Mouse (Mus musculus): ENCODE data around the gene Lypd4. TPM values are rescaled to one million over a fixed set of nuclear protein-coding genes. Genes with fewer than 3 reads are reported as not detected.
"Not testable (repeated sequence)": the region's sequence is repeated elsewhere in the genome, so short reads cannot be mapped to it uniquely, and the experiment has no call there.

Gene Lypd4
- polyA plus RNA-seq, 1 experiment from 2014 or later, result not detected

GRCm38 (mm10) chr7:24853233-24853563, 16.5 kb downstream of the Lypd4 start:
- peak overlapping the region; percentile 81 for H3K27ac ChIP-seq
- H3K27me3 ChIP-seq (ENCODE audit: insufficient read depth, poor library complexity, severe bottlenecking), result no peaks in the 10 kb centered on the region
- H3K4me3 ChIP-seq, result peak overlapping the region; percentile 22; the same call in 1 of the 2 replicates
- no peaks in the 10 kb centered on the region for H3K9me3 ChIP-seq
- peaks cover 23% of the 10 kb centered on the region for H3K4me1 ChIP-seq
- no peak for DNase-seq (ENCODE audit: low spot score)
- no peaks in the 10 kb centered on the region for H3K36me3 ChIP-seq

DNA sequence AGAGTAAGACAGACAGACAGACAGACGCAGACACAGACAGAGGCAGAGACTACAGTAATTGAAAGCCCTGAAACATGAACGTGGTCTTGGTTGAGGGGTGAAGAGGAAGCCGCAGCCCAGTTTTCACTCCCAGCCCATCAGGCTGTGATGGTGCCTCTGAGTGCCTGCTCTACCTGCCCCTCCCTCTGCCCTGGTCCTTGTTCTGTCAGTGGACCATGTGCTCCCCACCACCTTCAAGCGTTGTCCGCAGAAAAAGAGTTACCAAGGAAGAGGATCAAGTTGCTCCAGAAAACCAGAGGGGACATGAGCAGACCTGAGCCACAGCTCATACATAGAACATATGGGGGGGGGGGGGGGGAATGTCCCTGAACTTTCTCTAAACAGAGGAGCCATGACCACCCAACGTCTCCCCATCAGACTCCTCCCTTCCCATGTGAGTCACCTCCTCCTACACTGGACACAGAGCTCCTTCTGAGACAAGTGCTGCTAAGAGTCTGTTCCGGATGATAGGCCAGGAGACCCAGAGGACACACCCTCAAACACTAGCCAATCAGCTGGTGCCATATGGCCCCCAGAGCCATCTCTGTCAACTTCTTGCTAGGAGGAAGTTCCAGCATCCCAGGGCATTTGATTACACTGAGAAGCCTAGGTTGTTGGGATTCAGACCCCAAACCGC, 17.0 kb downstream of the Lypd4 start:
- peak overlapping the region; percentile 15; the same call in 1 of the 2 replicates for H3K4me3 ChIP-seq
- H3K27ac ChIP-seq, result peak overlapping the region; percentile 81; the same call in 1 of the 2 replicates
- 65% methylated on average over 8 of the region's 8 CpGs for WGBS

DNA sequence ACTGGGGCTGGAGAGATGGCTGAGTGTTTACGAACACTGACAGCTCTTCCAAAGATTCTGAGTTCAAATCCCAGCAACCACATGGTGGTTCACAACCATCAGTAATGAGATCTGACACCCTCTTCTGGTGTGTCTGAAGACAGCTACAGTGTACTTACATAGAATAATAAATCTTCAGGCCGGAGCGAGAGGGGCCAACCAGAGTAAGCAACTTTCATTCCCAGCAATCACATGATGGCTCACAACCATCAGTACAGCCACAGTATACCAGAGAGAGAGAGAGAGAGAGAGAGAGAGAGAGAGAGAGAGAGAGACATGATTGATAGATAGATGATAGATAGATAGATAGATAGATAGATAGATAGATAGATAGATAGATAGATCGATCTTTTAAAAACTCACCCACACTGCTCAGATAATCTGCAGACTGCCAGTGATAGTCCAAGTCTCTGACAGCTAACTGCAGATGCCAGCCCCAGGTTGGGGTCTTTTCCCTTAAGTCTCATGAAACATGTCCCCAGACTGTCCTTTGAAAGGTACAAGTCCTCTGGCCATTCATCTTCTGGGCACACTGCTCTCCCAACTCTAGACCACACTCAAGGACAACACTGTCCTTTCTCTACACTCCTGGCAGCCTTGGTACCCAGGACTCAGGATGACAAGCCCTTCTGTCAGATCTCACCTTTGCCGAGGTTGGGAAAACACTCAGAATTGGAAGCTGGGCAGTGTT, 18.0 kb downstream of the Lypd4 start:
- Histone ChIP-seq H3K36me3 (no peaks in the 10 kb centered on the region), H3K4me3 (peak overlapping the region; percentile 15; the same call in 1 of the 2 replicates), H3K9me3 (no peaks in the 10 kb centered on the region), H3K4me1 (peaks cover 19% of the 10 kb centered on the region), H3K27me3 (ENCODE audit: insufficient read depth, poor library complexity, severe bottlenecking) (no peaks in the 10 kb centered on the region), H3K27ac (peak overlapping the region; percentile 81; the same call in 1 of the 2 replicates)
- DNase-seq (ENCODE audit: low spot score), result no peak
- 82% methylated on average over 5 of the region's 5 CpGs for WGBS

More for the DNA sequence above, 17.0 kb downstream of the Lypd4 start:
- H3K9me3 ChIP-seq, result no peaks in the 10 kb centered on the region
- DNase-seq (ENCODE audit: low spot score), result peak; percentile 93
- H3K36me3 ChIP-seq, result no peaks in the 10 kb centered on the region
- peaks cover 23% of the 10 kb centered on the region for H3K4me1 ChIP-seq
- H3K27me3 ChIP-seq (ENCODE audit: insufficient read depth, poor library complexity, severe bottlenecking), result no peaks in the 10 kb centered on the region

- Histone ChIP-seq H3K9me3 (no peaks in the 10 kb centered on the region), H3K27me3 (ENCODE audit: insufficient read depth, poor library complexity, severe bottlenecking) (no peaks in the 10 kb centered on the region), H3K4me3 (no peak overlapping the region), H3K4me1 (peaks cover 20% of the 10 kb centered on the region), H3K27ac (peak overlapping the region; percentile 60; the same call in 1 of the 2 replicates), H3K36me3 (no peaks in the 10 kb centered on the region)
- peak; percentile 89 for DNase-seq (ENCODE audit: low spot score)
- WGBS, result 31% methylated on average over 6 of the region's 6 CpGs
Measured at GRCm38 (mm10) chr7:24850899-24851303, 18.8 kb downstream of the Lypd4 start.

- peak; percentile 89 for DNase-seq (ENCODE audit: low spot score)
- Histone ChIP-seq H3K27me3 (ENCODE audit: insufficient read depth, poor library complexity, severe bottlenecking) (no peaks in the 10 kb centered on the region), H3K4me3 (no peak overlapping the region), H3K9me3 (no peaks in the 10 kb centered on the region), H3K27ac (peak overlapping the region; percentile 42), H3K4me1 (peaks cover 21% of the 10 kb centered on the region), H3K36me3 (no peaks in the 10 kb centered on the region)
- 17% methylated on average over 5 of the region's 5 CpGs for WGBS
Measured at GRCm38 (mm10) chr7:24850162-24850561, 19.6 kb downstream of the Lypd4 start.

DNA sequence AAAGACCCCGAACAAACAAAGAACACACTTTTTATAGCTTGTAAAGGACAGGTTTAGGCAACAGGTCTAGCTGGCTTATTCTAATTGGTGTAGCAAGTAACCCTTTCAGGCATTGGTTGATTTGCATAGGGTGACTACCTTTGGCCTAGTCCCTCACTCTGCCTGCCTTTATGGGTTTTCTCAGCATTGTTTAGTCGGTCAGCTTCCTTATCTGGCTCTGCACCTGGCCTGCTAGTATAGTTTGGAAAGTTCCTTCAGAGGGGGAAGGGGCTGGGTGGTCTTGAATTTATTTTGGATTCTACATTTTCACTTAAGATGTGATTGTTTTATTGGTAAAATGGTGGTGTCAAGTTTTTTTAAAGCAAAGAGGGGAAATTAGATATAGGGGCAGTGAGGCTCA, 23.2 kb downstream of the Lypd4 start:
- H3K27me3 ChIP-seq (ENCODE audit: insufficient read depth, poor library complexity, severe bottlenecking); H3K36me3 ChIP-seq; H3K27ac ChIP-seq; H3K9me3 ChIP-seq; H3K4me3 ChIP-seq; DNase-seq (ENCODE audit: low spot score); H3K4me1 ChIP-seq: not testable (repeated sequence)
- 27% methylated on average over 2 of the region's 2 CpGs for WGBS

DNA sequence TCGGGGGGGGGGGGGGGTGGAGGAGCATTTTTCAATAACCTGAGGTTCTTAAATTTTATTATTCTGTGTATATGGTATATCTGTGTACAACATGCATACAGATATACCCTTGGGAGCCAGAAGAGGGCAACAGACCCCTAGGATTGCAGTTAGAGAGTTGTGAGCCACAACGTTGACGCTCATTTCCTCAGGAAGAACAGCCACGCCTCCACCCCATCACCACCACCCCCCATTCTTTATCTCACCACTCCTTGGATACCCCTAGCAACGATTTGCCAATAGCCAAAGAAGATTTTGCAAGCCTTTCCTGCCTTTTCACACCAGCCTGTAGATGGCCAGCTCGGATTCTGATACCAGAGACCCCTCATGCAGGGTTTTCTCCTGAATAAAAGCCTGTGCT, 24.0 kb downstream of the Lypd4 start:
- Histone ChIP-seq H3K27ac (no peak overlapping the region), H3K9me3 (no peaks in the 10 kb centered on the region), H3K4me1 (peaks cover 6% of the 10 kb centered on the region; the same call in 1 of the 2 replicates), H3K27me3 (ENCODE audit: insufficient read depth, poor library complexity, severe bottlenecking) (no peaks in the 10 kb centered on the region), H3K4me3 (no peak overlapping the region), H3K36me3 (no peaks in the 10 kb centered on the region)
- WGBS, result 6% methylated on average over 6 of the region's 6 CpGs
- peak; percentile 85 for DNase-seq (ENCODE audit: low spot score)

- 76% methylated on average over 9 of the region's 9 CpGs for WGBS
- H3K27ac ChIP-seq, result no peak overlapping the region
- no peaks in the 10 kb centered on the region for H3K27me3 ChIP-seq (ENCODE audit: insufficient read depth, poor library complexity, severe bottlenecking)
- DNase-seq (ENCODE audit: low spot score), result no peak
- no peak overlapping the region for H3K4me3 ChIP-seq
- no peaks in the 10 kb centered on the region for H3K36me3 ChIP-seq
- peaks cover 5% of the 10 kb centered on the region; the same call in 1 of the 2 replicates for H3K4me1 ChIP-seq
- H3K9me3 ChIP-seq, result no peaks in the 10 kb centered on the region
Measured at GRCm38 (mm10) chr7:24845181-24845580, 24.6 kb downstream of the Lypd4 start.

GRCm38 (mm10) chr7:24844144-24844543, 25.6 kb downstream of the Lypd4 start:
- H3K9me3 ChIP-seq, result no peaks in the 10 kb centered on the region
- H3K27me3 ChIP-seq (ENCODE audit: insufficient read depth, poor library complexity, severe bottlenecking), result no peaks in the 10 kb centered on the region
- no peak for DNase-seq (ENCODE audit: low spot score)
- peaks cover 2% of the 10 kb centered on the region; the same call in 1 of the 2 replicates for H3K4me1 ChIP-seq
- H3K4me3 ChIP-seq, result no peak overlapping the region
- WGBS, result 44% methylated on average over 5 of the region's 5 CpGs
- H3K27ac ChIP-seq, result no peak overlapping the region
- H3K36me3 ChIP-seq, result no peaks in the 10 kb centered on the region

DNA sequence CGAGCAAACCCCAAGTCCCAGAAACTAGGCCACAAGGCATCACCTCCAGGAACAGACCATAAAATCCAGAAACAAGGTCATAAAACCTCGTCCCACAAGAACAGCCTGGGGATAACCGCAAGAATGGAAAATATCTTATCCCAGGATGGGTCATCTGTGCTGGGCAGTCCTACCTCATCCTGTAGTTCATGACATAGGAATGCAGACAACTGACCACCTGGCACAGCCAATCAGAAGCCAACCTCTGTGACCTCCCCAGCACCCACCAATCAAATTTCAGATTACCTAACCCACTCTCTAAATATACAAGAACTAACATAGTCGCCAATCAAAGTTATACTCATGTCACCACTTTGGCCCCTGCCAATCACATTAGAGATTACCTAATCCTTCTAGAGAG, 28.7 kb downstream of the Lypd4 start:
- 71% methylated on average over 4 of the region's 4 CpGs for WGBS
- no peak overlapping the region for H3K4me3 ChIP-seq

DNA sequence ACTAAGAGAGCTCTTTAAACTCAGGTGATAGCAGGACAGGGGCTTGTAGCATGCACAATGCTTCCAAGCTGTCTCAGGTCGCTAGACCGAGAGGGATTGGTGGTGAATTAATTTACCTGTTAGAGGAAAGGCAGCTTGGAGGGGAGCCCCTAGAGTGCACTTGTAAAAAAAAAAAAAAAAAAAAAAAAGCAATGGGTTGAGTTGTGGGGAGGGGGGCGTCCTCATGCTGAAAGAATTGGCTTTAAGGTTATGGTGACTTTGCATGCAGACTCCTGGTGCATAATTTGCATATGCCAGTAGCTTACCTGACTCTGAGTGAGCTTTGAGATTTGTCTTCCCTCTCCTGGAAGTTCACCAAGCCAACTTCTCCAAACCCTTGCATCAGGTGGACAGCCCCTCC, 29.4 kb downstream of the Lypd4 start:
- no peaks in the 10 kb centered on the region for H3K4me1 ChIP-seq
- H3K27me3 ChIP-seq (ENCODE audit: insufficient read depth, poor library complexity, severe bottlenecking), result no peaks in the 10 kb centered on the region
- no peak for DNase-seq (ENCODE audit: low spot score)
- H3K4me3 ChIP-seq, result no peak overlapping the region
- WGBS, result 51% methylated on average over 3 of the region's 3 CpGs
- H3K9me3 ChIP-seq, result no peaks in the 10 kb centered on the region
- no peak overlapping the region for H3K27ac ChIP-seq
- H3K36me3 ChIP-seq, result no peaks in the 10 kb centered on the region

More for the DNA sequence above, 28.7 kb downstream of the Lypd4 start:
- Histone ChIP-seq H3K9me3 (no peaks in the 10 kb centered on the region), H3K36me3 (no peaks in the 10 kb centered on the region), H3K4me1 (peaks cover 2% of the 10 kb centered on the region; the same call in 1 of the 2 replicates), H3K27me3 (ENCODE audit: insufficient read depth, poor library complexity, severe bottlenecking) (no peaks in the 10 kb centered on the region), H3K27ac (no peak overlapping the region)
- DNase-seq (ENCODE audit: low spot score), result no peak

DNA sequence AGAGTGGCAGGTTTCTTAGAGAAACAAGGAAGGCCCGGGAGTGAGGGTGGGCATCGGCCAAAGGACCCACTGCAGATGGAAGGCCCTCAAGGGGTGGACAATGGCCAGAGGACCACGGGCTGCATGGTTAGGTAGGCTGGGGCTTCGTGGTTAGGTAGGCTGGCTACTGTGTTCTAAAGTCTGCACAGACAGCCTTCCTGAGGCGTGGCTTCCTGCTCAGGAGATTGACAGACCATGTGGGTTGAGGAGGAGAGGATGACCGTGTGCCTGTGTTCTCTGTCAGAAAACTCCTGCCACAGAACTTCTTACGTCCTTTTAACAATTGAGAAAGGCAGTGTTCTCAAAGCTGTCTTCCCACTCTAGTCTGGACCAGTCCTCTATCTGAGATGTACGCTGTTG, 30.3 kb downstream of the Lypd4 start:
- DNase-seq (ENCODE audit: low spot score), result no peak
- Histone ChIP-seq H3K36me3 (no peaks in the 10 kb centered on the region), H3K27me3 (ENCODE audit: insufficient read depth, poor library complexity, severe bottlenecking) (no peaks in the 10 kb centered on the region), H3K4me3 (no peak overlapping the region), H3K27ac (no peak overlapping the region), H3K9me3 (no peaks in the 10 kb centered on the region), H3K4me1 (no peaks in the 10 kb centered on the region)
- WGBS, result 72% methylated on average over 8 of the region's 8 CpGs

DNA sequence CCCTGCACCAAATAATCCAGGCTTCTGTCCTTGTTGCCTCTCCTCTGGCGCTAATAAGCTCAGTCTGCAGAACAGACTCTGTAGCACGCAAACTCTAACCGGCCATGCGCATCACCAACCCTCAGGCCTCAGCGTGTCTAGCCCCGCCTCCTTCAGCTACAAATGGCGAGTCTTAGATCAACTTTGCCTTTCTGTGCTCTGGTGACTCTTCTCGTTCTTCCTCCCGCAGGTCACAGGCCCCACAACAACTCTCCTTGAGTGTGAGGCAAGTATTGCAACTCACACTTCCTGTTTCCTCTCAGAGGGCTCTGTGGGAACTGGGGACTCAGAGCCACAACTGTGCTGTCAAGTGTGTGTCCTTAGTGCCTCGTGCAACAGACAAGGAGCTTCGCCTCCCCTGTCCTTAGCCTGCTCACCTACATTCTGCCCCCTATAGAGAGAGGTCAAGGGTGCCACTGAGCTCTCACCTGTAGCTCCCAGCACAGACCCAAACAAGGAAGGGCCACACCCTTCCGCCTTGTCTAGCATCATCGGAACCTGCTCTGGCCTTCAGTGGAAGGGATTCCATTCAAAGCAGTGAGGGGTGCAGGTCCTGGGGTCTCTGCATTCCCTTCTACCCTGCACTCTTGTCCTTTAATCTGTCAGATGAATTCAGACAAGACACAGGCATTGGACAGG, 30.9 kb downstream of the Lypd4 start:
- H3K9me3 ChIP-seq; H3K4me3 ChIP-seq; H3K4me1 ChIP-seq; DNase-seq (ENCODE audit: low spot score); H3K36me3 ChIP-seq; H3K27me3 ChIP-seq (ENCODE audit: insufficient read depth, poor library complexity, severe bottlenecking); H3K27ac ChIP-seq: not testable (repeated sequence)
- 62% methylated on average over 13 of the region's 13 CpGs for WGBS

Measured in heart, embryonic 10.5 days (tissue).